8 mouse cellular contexts compared by ENCODE assay signal in genomic region chr4:152039831-152040310, GRCm38 (mm10). TPM values are rescaled to one million over a fixed set of nuclear protein-coding genes. Genes with fewer than 3 reads are reported as not detected.
DNase-seq lines count a peak whose midpoint lies in the region; ATAC-seq and TF ChIP-seq lines count a peak whose summit lies in the region.

No protein-coding gene starts in this region.

- H3K9me3 ChIP-seq in heart, embryonic 13.5 days: no peaks in the 10 kb centered on the region
- no peaks in the 10 kb centered on the region for H3K9me3 ChIP-seq in MEL (replicated peaks; ENCODE audit: insufficient read depth, low read length)
- no peaks in the 10 kb centered on the region for H3K9me3 ChIP-seq in heart, embryonic 16.5 days (replicated peaks; ENCODE audit: control insufficient read depth, low read length)

- H3K27ac ChIP-seq in heart, embryonic 13.5 days (replicated peaks): no peak overlapping the region
- H3K27ac ChIP-seq in MEL (ENCODE audit: control insufficient read depth, low read depth, low read length) (peak overlapping the region; percentile 62), macrophage (no peak overlapping the region)
- H3K27ac ChIP-seq in heart, embryonic 16.5 days (ENCODE audit: low read length): peak overlapping the region; percentile 33; the same call in 1 of the 2 replicates

- peak overlapping the region; percentile 90 for H3K4me3 ChIP-seq in heart, embryonic 13.5 days
- peak overlapping the region; percentile 86 to 95 for H3K4me3 ChIP-seq in MEL (ENCODE audit: control insufficient read depth in 1 of 2, insufficient read depth in 1 of 2, low read depth in 2 of 2, low read length in 2 of 2)
- H3K4me3 ChIP-seq in heart, embryonic 16.5 days (ENCODE audit: low read length): peak overlapping the region; percentile 77
- peak overlapping the region; percentile 72 for H3K4me3 ChIP-seq in macrophage (ENCODE audit: inconsistent target)

- no peak for DNase-seq in heart, adult 9 months (ENCODE audit: low spot score in 2 of 2)
- peak; percentile 44 for DNase-seq in MEL (ENCODE audit: low read depth, low spot score)
- no peak for DNase-seq in ovary, postnatal 10 days (ENCODE audit: low spot score)
- DNase-seq in frontal cortex, postnatal 14 days (ENCODE audit: low spot score in 2 of 2): no peak

- no peak for TF ChIP-seq EP300 in MEL (IDR thresholded peaks at IDR 0.05; ENCODE audit: low read depth in 1 of 2, low read length in 2 of 2)

- peak overlapping the region; percentile 99 for H3K4me2 ChIP-seq in heart, embryonic 13.5 days
- H3K4me2 ChIP-seq in heart, embryonic 16.5 days (ENCODE audit: low read depth, low read length): peak overlapping the region; percentile 88

- peaks cover 14% of the 10 kb centered on the region for H3K4me1 ChIP-seq in heart, embryonic 13.5 days
- H3K4me1 ChIP-seq in MEL (ENCODE audit: control insufficient read depth in 1 of 2, insufficient read depth in 2 of 2, low read length in 2 of 2): peaks cover 0 to 10% of the 10 kb centered on the region in 2 experiments; a peak in 2 of 4 replicates
- H3K4me1 ChIP-seq in heart, embryonic 16.5 days (ENCODE audit: control insufficient read depth, insufficient read depth, low read length): peaks cover 14% of the 10 kb centered on the region

- TF ChIP-seq CTCF in MEL (IDR thresholded peaks at IDR 0.05 in 2 of 3, conservative IDR thresholded peaks at IDR 0.05 in 1 of 3; ENCODE audit: control insufficient read depth in 1 of 3, insufficient read depth in 1 of 3, low read depth in 2 of 3, low read length in 3 of 3, poor library complexity in 1 of 3, severe bottlenecking in 1 of 3): no peak

- no peak for TF ChIP-seq RAD21 in MEL (IDR thresholded peaks at IDR 0.05; ENCODE audit: low read depth, low read length)

- H3K27me3 ChIP-seq in heart, embryonic 13.5 days (replicated peaks): no peaks in the 10 kb centered on the region
- H3K27me3 ChIP-seq in MEL (ENCODE audit: control insufficient read depth in 1 of 2, insufficient read depth in 2 of 2, low read length in 2 of 2): no peaks in the 10 kb centered on the region
- no peaks in the 10 kb centered on the region for H3K27me3 ChIP-seq in heart, embryonic 16.5 days (ENCODE audit: control insufficient read depth, insufficient read depth, low read length)

- peak overlapping the region; percentile 90 for H3K9ac ChIP-seq in heart, embryonic 13.5 days
- peak overlapping the region; percentile 99 for H3K9ac ChIP-seq in MEL (ENCODE audit: control insufficient read depth, low read depth, low read length, poor library complexity, severe bottlenecking)
- H3K9ac ChIP-seq in heart, embryonic 16.5 days (ENCODE audit: low read length): peak overlapping the region; percentile 84

- WGBS in heart, embryonic 13.5 days: 4% methylated on average over 25 of the region's 25 CpGs
- WGBS in heart, embryonic 16.5 days: 3% methylated on average over 25 of the region's 25 CpGs
- 3% methylated on average over 25 of the region's 25 CpGs for WGBS in macrophage (ENCODE audit: missing documents)

- TF ChIP-seq POLR2A in MEL (IDR thresholded peaks at IDR 0.05; ENCODE audit: control insufficient read depth in 1 of 2, insufficient read depth in 1 of 2, low read depth in 1 of 2, low read length in 2 of 2, poor library complexity in 1 of 2): no peak

- peaks cover 40% of the 10 kb centered on the region for H3K36me3 ChIP-seq in heart, embryonic 13.5 days
- H3K36me3 ChIP-seq in MEL (ENCODE audit: control insufficient read depth in 1 of 2, insufficient read depth in 2 of 2, low read length in 2 of 2) (peaks cover 8% of the 10 kb centered on the region in 2 experiments), macrophage (ENCODE audit: inconsistent target) (peaks cover 27% of the 10 kb centered on the region; the same call in 1 of the 2 replicates)
- H3K36me3 ChIP-seq in heart, embryonic 16.5 days (ENCODE audit: control insufficient read depth, insufficient read depth): peaks cover 23% of the 10 kb centered on the region

- no peak for ATAC-seq in heart, embryonic 13.5 days (ENCODE audit: extremely low read depth, insufficient number of reproducible peaks, low FRiP score, low TSS enrichment)
- no peak for ATAC-seq in heart, embryonic 16.5 days (replicated peaks; ENCODE audit: extremely low read depth, insufficient read depth, low FRiP score)
- ATAC-seq in monocyte, adult 5-6 weeks (replicated peaks; ENCODE audit: insufficient number of reproducible peaks, low FRiP score, low TSS enrichment, poor library complexity, severe bottlenecking): no peak

- H3K79me2 ChIP-seq in MEL (ENCODE audit: control insufficient read depth, insufficient read depth, low read length, poor library complexity): peaks cover 48% of the 10 kb centered on the region
- H3K79me2 ChIP-seq in macrophage (ENCODE audit: inconsistent target): peaks cover 42% of the 10 kb centered on the region

RNA-seq across cellular contexts. Expression of gene Nol9, which starts 0.8 kb away (rescaled TPM):
- polyA plus RNA-seq in heart, embryonic 13.5 days (2015; fragmentation: Nextera tagmentation; extraction: Ambion mirVana): 17.2 and 18.1 TPM in 2 replicates
- total RNA-seq in MEL (2012; rRNA removed): 75.1 and 80.9 TPM in 2 replicates
- 100 to 1,000 TPM in 1 of 2 experiments, 10 to 100 TPM in 1; 80.3 to 114 TPM for polyA plus RNA-seq in MEL (2012; ENCODE audit: insufficient read depth in 1 of 2, insufficient read length in 2 of 2, low read depth in 1 of 2, low replicate concordance in 2 of 2, missing spikeins in 1 of 2)
- polyA plus RNA-seq in heart, embryonic 16.5 days (2015; fragmentation: Nextera tagmentation; extraction: Ambion mirVana): 17.1 and 17.8 TPM in 2 replicates
- total RNA-seq in macrophage (2018; cell fraction: chromatin; rRNA removed): 10 to 100 TPM in 21 of 26 experiments, 1 to 10 TPM in 5; 4.5 to 31.9 (median 18.3) TPM
- 10 to 100 TPM in 25 of 26 experiments, 1 to 10 TPM in 1; 9.7 to 20.2 (median 15.4) TPM for total RNA-seq in macrophage (2018; cell fraction: cytosol; rRNA removed)
- total RNA-seq in macrophage (2018; cell fraction: nucleus; rRNA removed): 10 to 100 TPM in 24 of 26 experiments, 1 to 10 TPM in 2; 7.0 to 40.4 (median 15.1) TPM
- polyA plus RNA-seq in macrophage (2018): 12.0 to 24.1 TPM (median 14.8 TPM) in 3 replicates
- total RNA-seq in monocyte, adult 5-6 weeks (2017): 12.1 to 23.8 TPM (median 16.9 TPM) in 3 replicates

RNA-seq across cellular contexts. Expression of gene Tas1r1, which starts 1.5 kb away (rescaled TPM):
- polyA plus RNA-seq in heart, embryonic 13.5 days (2015; fragmentation: Nextera tagmentation; extraction: Ambion mirVana): 0.11 TPM in 1 of 2 replicates, not detected in the other
- 0.12 TPM in 1 of 2 replicates, not detected in the other for total RNA-seq in MEL (2012; rRNA removed)
- polyA plus RNA-seq in MEL (2012; ENCODE audit: insufficient read depth in 1 of 2, insufficient read length in 2 of 2, low read depth in 1 of 2, low replicate concordance in 2 of 2, missing spikeins in 1 of 2) (under 1 TPM in 1 of 2 experiments, not detected in 1; 0.21 TPM), macrophage (2018) (not detected in 3 replicates)
- 0.29 and 0.39 TPM in 2 replicates for polyA plus RNA-seq in heart, embryonic 16.5 days (2015; fragmentation: Nextera tagmentation; extraction: Ambion mirVana)
- total RNA-seq in macrophage (2018; cell fraction: chromatin; rRNA removed): under 1 TPM in 4 of 26 experiments, not detected in 22; 0.26 to 0.38 (median 0.31) TPM
- under 1 TPM in 1 of 26 experiments, not detected in 25; 0.03 TPM for total RNA-seq in macrophage (2018; cell fraction: cytosol; rRNA removed)
- total RNA-seq in macrophage (2018; cell fraction: nucleus; rRNA removed): under 1 TPM in 5 of 26 experiments, not detected in 21; 0.17 to 0.33 (median 0.21) TPM
- not detected in 3 replicates for total RNA-seq in monocyte, adult 5-6 weeks (2017)

RNA-seq across cellular contexts. Expression of gene Zbtb48, which starts 12.4 kb away (rescaled TPM):
- 10.0 and 11.6 TPM in 2 replicates for polyA plus RNA-seq in heart, embryonic 13.5 days (2015; fragmentation: Nextera tagmentation; extraction: Ambion mirVana)
- total RNA-seq in MEL (2012; rRNA removed): 9.4 and 12.1 TPM in 2 replicates
- 10 to 100 TPM in 1 of 2 experiments, not detected in 1; 21.4 TPM for polyA plus RNA-seq in MEL (2012; ENCODE audit: insufficient read depth in 1 of 2, insufficient read length in 2 of 2, low read depth in 1 of 2, low replicate concordance in 2 of 2, missing spikeins in 1 of 2)
- 13.5 and 14.5 TPM in 2 replicates for polyA plus RNA-seq in heart, embryonic 16.5 days (2015; fragmentation: Nextera tagmentation; extraction: Ambion mirVana)
- total RNA-seq in macrophage (2018; cell fraction: chromatin; rRNA removed): 10 to 100 TPM in 22 of 26 experiments, 1 to 10 TPM in 4; 5.7 to 34.4 (median 20.8) TPM
- total RNA-seq in macrophage (2018; cell fraction: cytosol; rRNA removed): 1 to 10 TPM in 23 of 26 experiments, under 1 TPM in 3; 0.47 to 4.4 (median 2.3) TPM
- total RNA-seq in macrophage (2018; cell fraction: nucleus; rRNA removed): 10 to 100 TPM in 17 of 26 experiments, 1 to 10 TPM in 9; 3.2 to 35.7 (median 10.6) TPM
- polyA plus RNA-seq in macrophage (2018): 3.5 to 5.0 TPM (median 4.8 TPM) in 3 replicates
- total RNA-seq in monocyte, adult 5-6 weeks (2017): 4.1 to 10.8 TPM (median 9.1 TPM) in 3 replicates

RNA-seq across cellular contexts. Expression of gene Klhl21, which starts 31.3 kb away (rescaled TPM):
- polyA plus RNA-seq in heart, embryonic 13.5 days (2015; fragmentation: Nextera tagmentation; extraction: Ambion mirVana): 23.2 and 25.9 TPM in 2 replicates
- 17.5 and 18.0 TPM in 2 replicates for total RNA-seq in MEL (2012; rRNA removed)
- polyA plus RNA-seq in MEL (2012; ENCODE audit: insufficient read depth in 1 of 2, insufficient read length in 2 of 2, low read depth in 1 of 2, low replicate concordance in 2 of 2, missing spikeins in 1 of 2) (10 to 100 TPM in 1 of 2 experiments, not detected in 1; 22.5 TPM), macrophage (2018) (5.1 to 13.0 TPM (median 8.0 TPM) in 3 replicates)
- polyA plus RNA-seq in heart, embryonic 16.5 days (2015; fragmentation: Nextera tagmentation; extraction: Ambion mirVana): 27.2 and 33.1 TPM in 2 replicates
- 10 to 100 TPM in 1 of 26 experiments, 1 to 10 TPM in 18, under 1 TPM in 7; 0.63 to 12.4 (median 1.9) TPM for total RNA-seq in macrophage (2018; cell fraction: chromatin; rRNA removed)
- 10 to 100 TPM in 7 of 26 experiments, 1 to 10 TPM in 19; 1.3 to 16.6 (median 5.4) TPM for total RNA-seq in macrophage (2018; cell fraction: cytosol; rRNA removed)
- 10 to 100 TPM in 3 of 26 experiments, 1 to 10 TPM in 23; 1.5 to 15.0 (median 5.3) TPM for total RNA-seq in macrophage (2018; cell fraction: nucleus; rRNA removed)
- total RNA-seq in monocyte, adult 5-6 weeks (2017): 7.1 to 11.1 TPM (median 9.6 TPM) in 3 replicates

RNA-seq across cellular contexts. Expression of gene Plekhg5, which starts 32.4 kb away (rescaled TPM):
- 11.6 and 12.7 TPM in 2 replicates for polyA plus RNA-seq in heart, embryonic 13.5 days (2015; fragmentation: Nextera tagmentation; extraction: Ambion mirVana)
- total RNA-seq in MEL (2012; rRNA removed): 9.6 and 10.8 TPM in 2 replicates
- polyA plus RNA-seq in MEL (2012; ENCODE audit: insufficient read depth in 1 of 2, insufficient read length in 2 of 2, low read depth in 1 of 2, low replicate concordance in 2 of 2, missing spikeins in 1 of 2) (10 to 100 TPM in 1 of 2 experiments, not detected in 1; 19.6 TPM), macrophage (2018) (1.00 to 1.5 TPM (median 1.1 TPM) in 3 replicates)
- 11.9 and 13.4 TPM in 2 replicates for polyA plus RNA-seq in heart, embryonic 16.5 days (2015; fragmentation: Nextera tagmentation; extraction: Ambion mirVana)
- 10 to 100 TPM in 3 of 26 experiments, 1 to 10 TPM in 20, under 1 TPM in 3; 0.31 to 19.9 (median 3.1) TPM for total RNA-seq in macrophage (2018; cell fraction: chromatin; rRNA removed)
- 1 to 10 TPM in 10 of 26 experiments, under 1 TPM in 16; 0.11 to 2.1 (median 0.62) TPM for total RNA-seq in macrophage (2018; cell fraction: cytosol; rRNA removed)
- 1 to 10 TPM in 16 of 26 experiments, under 1 TPM in 8, not detected in 2; 0.23 to 10.0 (median 2.5) TPM for total RNA-seq in macrophage (2018; cell fraction: nucleus; rRNA removed)
- total RNA-seq in monocyte, adult 5-6 weeks (2017): 2.5 to 8.2 TPM (median 5.6 TPM) in 3 replicates

Comparison
In these comparisons a context has a peak if more than half of its experiments do, and no peak if none do; other contexts are left out.
1. H3K27ac ChIP-seq: peak in MEL (single experiment) and heart, embryonic 16.5 days (single experiment); none in heart, embryonic 13.5 days (single experiment) and macrophage (single experiment).
2. Peak in every context shown above with its lines, with median percentiles within 50 percentile points of each other: H3K4me3 ChIP-seq and H3K9ac ChIP-seq.